Mouse (Mus musculus) naive thymus-derived CD4-positive, alpha-beta T cell, adult 5 months (primary cell): ENCODE data around the gene Cryge. TPM values are rescaled to one million over a fixed set of nuclear protein-coding genes. Genes with fewer than 3 reads are reported as not detected.

ENCODE experiments used
- polyA plus RNA-seq: library from polyadenylated mRNA; unstranded; fragments of 100-300 nt; shearing (Covaris generic); gene quantifications from one replicate; pipeline ENCODE4 v1.2.1, GENCODE M21; 2017

Cryge gene
- not detected for polyA plus RNA-seq

DNA sequence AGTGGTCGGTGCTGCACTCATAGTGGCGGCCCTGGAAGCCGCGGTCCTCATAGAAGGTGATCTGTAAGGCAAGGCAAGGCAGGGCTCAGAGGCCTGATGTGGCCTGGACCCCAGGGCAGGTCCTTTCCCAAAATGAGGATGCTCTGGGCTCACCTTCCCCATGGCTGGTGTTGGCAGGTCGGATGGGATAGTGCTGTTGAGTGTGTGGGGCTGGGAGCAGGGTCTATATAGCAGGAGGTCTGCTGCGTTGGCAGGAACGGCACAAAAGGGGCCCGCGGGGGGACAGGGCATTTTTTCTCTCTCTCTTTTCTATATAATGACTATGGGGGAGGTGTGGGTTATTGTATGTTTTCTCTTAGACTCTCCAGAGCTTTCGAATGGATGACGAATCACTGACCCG, at the start of gene Cryge:
TSS of gene Cryge (minus strand) at position 198 of the 400 bp plus-strand sequence.

DNA sequence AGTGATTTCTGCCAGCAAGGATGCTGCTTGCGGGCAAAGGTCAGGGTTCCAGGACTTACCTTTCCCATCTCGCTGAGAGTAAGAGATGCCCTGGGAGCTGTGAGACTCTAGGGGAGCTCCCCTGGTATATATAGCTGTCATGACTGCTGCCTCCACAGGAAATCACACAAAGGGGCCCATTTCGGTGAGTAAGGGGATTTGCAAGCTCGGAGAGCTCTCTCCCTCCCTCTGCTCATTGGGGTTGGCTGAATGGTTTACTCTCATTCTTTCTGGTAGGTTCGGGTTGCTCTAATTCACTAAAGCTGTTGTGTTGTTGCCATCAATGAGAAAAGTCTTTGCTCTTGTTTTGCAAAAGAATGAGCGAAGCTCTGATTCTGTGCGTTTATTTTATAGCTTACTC, 31.2 kb upstream of the Cryge start, which contains the start of gene Crygb:
TSS of gene Crygb (minus strand) at position 101 of the 400 bp plus-strand sequence.

DNA sequence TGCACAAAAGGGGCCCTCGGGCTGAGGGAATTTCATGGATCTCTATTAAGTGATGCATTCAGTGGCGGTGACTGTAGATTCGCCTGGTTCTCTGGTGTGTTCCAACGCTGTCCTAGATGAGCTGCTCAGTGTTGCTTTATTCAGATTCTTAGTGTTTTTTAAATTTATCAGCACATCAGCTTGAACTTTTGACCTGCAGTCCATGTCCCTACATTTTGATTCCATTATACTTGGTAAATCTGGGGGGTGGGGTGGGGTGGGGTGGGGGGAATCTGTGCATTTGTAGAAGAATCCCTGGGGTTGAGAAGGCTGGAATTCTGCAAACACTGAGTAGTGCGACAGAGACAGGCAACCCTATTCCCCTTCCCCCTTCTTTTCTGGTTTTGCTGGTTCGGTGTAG, 22.6 kb upstream of the Cryge start, which contains the start of gene Crygc:
TSS of gene Crygc (minus strand) at position 101 of the 400 bp plus-strand sequence.

DNA sequence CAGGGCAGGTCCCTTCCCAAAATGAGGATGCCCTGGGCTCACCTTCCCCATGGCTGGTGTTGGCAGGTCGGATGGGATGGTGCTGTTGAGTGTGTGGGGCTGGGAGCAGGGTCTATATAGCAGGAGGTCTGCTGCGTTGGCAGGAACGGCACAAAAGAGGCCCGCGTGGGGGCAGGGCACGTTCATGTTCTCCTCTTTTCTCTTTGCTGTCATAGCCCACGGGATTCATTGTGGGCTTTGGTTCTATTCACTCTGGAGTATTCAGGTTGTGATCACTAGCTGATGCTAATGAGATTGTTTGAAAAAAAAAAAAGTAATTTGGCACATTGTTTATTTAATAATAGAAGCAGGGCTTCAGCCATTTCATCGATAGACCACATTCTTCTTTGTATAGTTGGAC, 12.4 kb upstream of the Cryge start, which contains the start of gene Crygd:
TSS of gene Crygd (minus strand) at position 101 of the 400 bp plus-strand sequence.

GRCm38 (mm10) chr1:65032641-65033040, 18.3 kb downstream of the Cryge start, which contains the start of gene Akr1cl:
Gene Akr1cl (minus strand): TSS chr1:65032759.

Other genes with a start within 250 kb of the Cryge start
- 26.8 TPM for gene Plekhm3, start 94.3 kb downstream of the Cryge start, polyA plus RNA-seq
- 0.93 TPM for gene Akr1cl, start 18.4 kb downstream of the Cryge start, polyA plus RNA-seq
- gene Crygd, start 12.3 kb upstream of the Cryge start, polyA plus RNA-seq, result not detected
- not detected for gene Crygc, start 22.5 kb upstream of the Cryge start, polyA plus RNA-seq
- gene Crygb, start 31.1 kb upstream of the Cryge start, polyA plus RNA-seq, result not detected
- not detected for gene Cryga, start 52.2 kb upstream of the Cryge start, polyA plus RNA-seq
- not detected for gene Gm28845, start 68.4 kb upstream of the Cryge start, polyA plus RNA-seq
- not detected for gene D630023F18Rik, start 72.1 kb upstream of the Cryge start, polyA plus RNA-seq
- gene Idh1, start 135.4 kb upstream of the Cryge start, polyA plus RNA-seq, result 5.0 TPM
- 27.1 TPM for gene Pikfyve, start 135.5 kb upstream of the Cryge start, polyA plus RNA-seq
- gene Pth2r, start 230.9 kb upstream of the Cryge start, polyA plus RNA-seq, result not detected